Mouse (Mus musculus) embryonic fibroblast, embryonic 13.5 days (primary cell): ENCODE results near the gene Arhgap23.

Experiments used
- CTCF ChIP-seq: IDR thresholded peaks from 2 replicates; pipeline ENCODE4 v1.5.1; 2011; ENCODE audit warnings: mild to moderate bottlenecking, control low read depth, low read length, moderate library complexity, borderline replicate concordance; ENCODE audit not compliant: insufficient read depth
- POLR2A ChIP-seq: IDR thresholded peaks from 2 replicates; pipeline ENCODE4 v1.6.1; 2011; ENCODE audit warnings: low read depth, mild to moderate bottlenecking, control low read depth, low read length, moderate library complexity

- TF ChIP-seq CTCF (no peak), POLR2A (no peak)
Observed at GRCm38 (mm10) chr11:97502383-97502782, 87.0 kb downstream of the Arhgap23 start.
